Mouse (Mus musculus): ENCODE data around the gene Add3. TPM values are rescaled to one million over a fixed set of nuclear protein-coding genes. Genes with fewer than 3 reads are reported as not detected.

Gene Add3
- polyA plus RNA-seq, 1 experiment from 2014 or later: 52.4 TPM

DNA sequence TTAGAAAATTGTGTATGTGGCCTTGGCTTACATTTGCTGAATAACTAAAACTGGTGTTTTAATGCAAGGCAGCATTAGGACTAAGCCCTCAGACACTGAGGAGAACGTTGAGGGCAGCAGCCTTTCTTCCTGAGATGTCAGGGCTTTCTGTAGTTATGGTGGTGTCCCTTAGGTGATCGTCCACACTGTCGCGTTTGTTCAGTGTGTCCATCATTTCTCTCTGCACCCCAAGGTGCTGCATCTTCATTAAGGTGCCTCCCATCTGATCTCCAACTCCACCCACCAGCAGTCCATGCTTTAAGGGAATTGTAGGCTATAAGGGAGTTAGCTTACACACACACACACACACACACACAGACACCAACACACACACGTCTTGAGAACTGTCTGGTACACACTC, 28.3 kb downstream of the Add3 start:
- TF ChIP-seq EP300 (optimal IDR thresholded peaks at IDR 0.05) (no peak), CTCF (IDR thresholded peaks at IDR 0.05; ENCODE audit: low read depth) (no peak)
- Histone ChIP-seq H3K4me3 (ENCODE audit: low read depth, low read length) (no peak overlapping the region), H3K9me3 (ENCODE audit: control insufficient read depth, low read length) (no peaks in the 10 kb centered on the region), H3K4me2 (replicated peaks; ENCODE audit: low read depth) (no peak overlapping the region), H3K36me3 (ENCODE audit: control insufficient read depth, insufficient read depth, low read length) (no peaks in the 10 kb centered on the region), H3K4me1 (replicated peaks; ENCODE audit: control insufficient read depth, insufficient read depth) (no peaks in the 10 kb centered on the region), H3K27me3 (ENCODE audit: control insufficient read depth, insufficient read depth, low read length) (no peaks in the 10 kb centered on the region), H3K27ac (replicated peaks) (no peak overlapping the region), H3K9ac (ENCODE audit: low read length) (no peak overlapping the region)
- ATAC-seq (ENCODE audit: low FRiP score, low TSS enrichment): no peak
- 68% methylated on average over 5 of the region's 5 CpGs for WGBS
- no peak for DNase-seq (ENCODE audit: low spot score)

DNA sequence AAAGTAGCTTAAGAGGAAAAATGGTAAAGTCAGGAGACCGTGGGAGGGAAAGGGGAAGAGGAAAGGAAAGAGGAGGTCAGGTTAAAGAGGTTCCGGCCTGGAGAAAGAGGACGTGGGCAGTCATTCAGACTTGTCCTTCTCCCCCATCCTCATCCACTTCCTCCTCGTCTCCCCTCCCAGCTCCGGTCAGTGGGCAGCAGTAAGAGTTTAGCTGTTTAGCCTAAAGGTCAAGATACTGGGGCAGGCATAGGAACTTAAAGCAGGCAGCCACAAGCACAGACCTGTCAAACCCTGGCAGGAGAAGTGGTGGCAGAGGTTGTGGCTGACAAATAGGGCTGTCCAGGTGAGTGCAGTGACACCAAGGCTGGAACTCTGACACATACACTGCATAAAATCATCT, 30.4 kb downstream of the Add3 start:
- DNase-seq (ENCODE audit: low spot score): no peak
- no peak overlapping the region for H3K27ac ChIP-seq (replicated peaks)
- WGBS: 70% methylated on average over 5 of the region's 5 CpGs
- no peak overlapping the region for H3K4me2 ChIP-seq (replicated peaks; ENCODE audit: low read depth)
- no peaks in the 10 kb centered on the region for H3K36me3 ChIP-seq (ENCODE audit: control insufficient read depth, insufficient read depth, low read length)
- no peak overlapping the region for H3K9ac ChIP-seq (ENCODE audit: low read length)
- no peak for ATAC-seq (ENCODE audit: low FRiP score, low TSS enrichment)
- TF ChIP-seq CTCF (IDR thresholded peaks at IDR 0.05; ENCODE audit: low read depth) (no peak), EP300 (optimal IDR thresholded peaks at IDR 0.05) (no peak)
- no peaks in the 10 kb centered on the region for H3K9me3 ChIP-seq (ENCODE audit: control insufficient read depth, low read length)
- no peaks in the 10 kb centered on the region for H3K4me1 ChIP-seq (replicated peaks; ENCODE audit: control insufficient read depth, insufficient read depth)
- no peak overlapping the region for H3K4me3 ChIP-seq (ENCODE audit: low read depth, low read length)
- H3K27me3 ChIP-seq (ENCODE audit: control insufficient read depth, insufficient read depth, low read length): no peaks in the 10 kb centered on the region

DNA sequence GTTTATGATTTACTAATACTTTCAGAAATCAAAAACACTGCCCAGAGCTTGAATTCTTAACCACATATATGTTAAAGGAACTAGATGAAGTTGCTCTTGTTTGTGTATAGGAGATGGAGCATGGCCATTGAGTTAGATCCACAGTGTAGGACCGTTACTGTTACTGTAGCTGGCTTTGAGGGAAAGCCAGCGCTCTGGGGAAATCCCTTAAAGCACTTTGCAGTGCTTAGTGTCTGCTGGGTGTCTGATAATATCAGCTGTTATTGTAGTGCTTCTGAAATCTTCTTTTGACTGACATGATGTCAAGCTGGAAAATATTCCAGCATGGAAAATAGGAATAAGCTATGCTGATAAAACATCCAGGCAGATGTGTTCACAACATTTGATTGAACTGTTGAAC, 33.8 kb downstream of the Add3 start:
- DNase-seq (ENCODE audit: low spot score) (no peak), ATAC-seq (ENCODE audit: low FRiP score, low TSS enrichment) (no peak)
- H3K27ac ChIP-seq (replicated peaks): no peak overlapping the region
- no peaks in the 10 kb centered on the region for H3K4me1 ChIP-seq (replicated peaks; ENCODE audit: control insufficient read depth, insufficient read depth)
- TF ChIP-seq CTCF (IDR thresholded peaks at IDR 0.05; ENCODE audit: low read depth): no peak
- no peak overlapping the region for H3K4me2 ChIP-seq (replicated peaks; ENCODE audit: low read depth)
- no peaks in the 10 kb centered on the region for H3K9me3 ChIP-seq (ENCODE audit: control insufficient read depth, low read length)
- 73% methylated on average over 2 of the region's 2 CpGs for WGBS
- H3K27me3 ChIP-seq (ENCODE audit: control insufficient read depth, insufficient read depth, low read length): no peaks in the 10 kb centered on the region
- no peaks in the 10 kb centered on the region for H3K36me3 ChIP-seq (ENCODE audit: control insufficient read depth, insufficient read depth, low read length)
- H3K4me3 ChIP-seq (ENCODE audit: low read depth, low read length): no peak overlapping the region
- no peak overlapping the region for H3K9ac ChIP-seq (ENCODE audit: low read length)

DNA sequence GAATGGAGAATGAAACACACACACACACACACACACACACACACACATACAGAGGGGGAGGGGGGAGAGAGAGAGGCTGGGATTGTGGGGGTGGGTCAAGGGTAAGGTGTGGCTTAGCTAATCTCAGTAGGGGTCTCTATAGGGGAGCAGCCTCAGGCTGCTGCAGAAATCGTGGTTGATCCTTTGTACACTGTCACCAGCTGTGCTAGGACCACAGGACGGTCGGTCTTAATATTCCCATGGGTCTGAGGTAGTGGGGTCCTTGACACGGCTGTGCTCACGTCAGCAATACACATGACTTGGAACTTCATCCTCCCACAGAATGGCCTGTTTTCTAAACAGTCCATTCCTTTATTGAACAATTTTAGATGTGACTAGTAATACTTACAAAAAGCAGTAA, 35.3 kb downstream of the Add3 start:
- Histone ChIP-seq H3K36me3 (ENCODE audit: control insufficient read depth, insufficient read depth, low read length) (no peaks in the 10 kb centered on the region), H3K27ac (replicated peaks) (no peak overlapping the region), H3K9ac (ENCODE audit: low read length) (no peak overlapping the region), H3K27me3 (ENCODE audit: control insufficient read depth, insufficient read depth, low read length) (no peaks in the 10 kb centered on the region), H3K4me1 (replicated peaks; ENCODE audit: control insufficient read depth, insufficient read depth) (no peaks in the 10 kb centered on the region), H3K4me2 (replicated peaks; ENCODE audit: low read depth) (no peak overlapping the region), H3K9me3 (ENCODE audit: control insufficient read depth, low read length) (no peaks in the 10 kb centered on the region), H3K4me3 (ENCODE audit: low read depth, low read length) (no peak overlapping the region)
- ATAC-seq (ENCODE audit: low FRiP score, low TSS enrichment) (no peak), DNase-seq (ENCODE audit: low spot score) (no peak)
- TF ChIP-seq EP300 (optimal IDR thresholded peaks at IDR 0.05) (no peak), CTCF (IDR thresholded peaks at IDR 0.05; ENCODE audit: low read depth) (no peak)
- 77% methylated on average over 5 of the region's 5 CpGs for whole genome bisulfite sequencing

DNA sequence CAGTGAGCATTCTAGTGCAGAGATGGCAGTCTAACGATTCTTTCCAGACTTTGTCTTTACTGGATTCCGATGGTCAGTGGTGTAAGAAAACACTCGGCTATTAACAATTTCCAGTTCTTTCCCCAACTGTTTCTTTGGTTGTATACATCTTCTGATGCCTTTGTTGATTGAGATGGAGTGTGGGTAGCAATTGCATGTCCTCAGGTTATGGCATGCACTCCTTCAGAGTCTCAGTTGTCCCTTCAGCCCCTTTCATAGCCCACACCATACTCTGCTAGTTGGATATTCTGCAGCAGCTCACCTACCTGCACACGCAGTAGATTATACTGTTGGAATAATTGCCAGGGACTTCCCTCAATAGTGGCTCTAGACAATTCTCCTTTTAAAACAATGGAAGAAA, 36.3 kb downstream of the Add3 start:
- ATAC-seq (ENCODE audit: low FRiP score, low TSS enrichment): no peak
- no peak for TF ChIP-seq EP300 (optimal IDR thresholded peaks at IDR 0.05)
- no peak for TF ChIP-seq CTCF (IDR thresholded peaks at IDR 0.05; ENCODE audit: low read depth)
- no peak overlapping the region for H3K4me2 ChIP-seq (replicated peaks; ENCODE audit: low read depth)
- WGBS: 84% methylated on average over 4 of the region's 4 CpGs
- H3K9ac ChIP-seq (ENCODE audit: low read length): no peak overlapping the region
- no peak for DNase-seq (ENCODE audit: low spot score)
- no peak overlapping the region for H3K4me3 ChIP-seq (ENCODE audit: low read depth, low read length)
- H3K9me3 ChIP-seq (ENCODE audit: control insufficient read depth, low read length): no peaks in the 10 kb centered on the region
- H3K27me3 ChIP-seq (ENCODE audit: control insufficient read depth, insufficient read depth, low read length): no peaks in the 10 kb centered on the region
- H3K36me3 ChIP-seq (ENCODE audit: control insufficient read depth, insufficient read depth, low read length): no peaks in the 10 kb centered on the region
- H3K27ac ChIP-seq (replicated peaks): no peak overlapping the region
- 0 out of 2 replicates have a peak, but pooled peaks cover 2% of the 10 kb centered on the region for H3K4me1 ChIP-seq (replicated peaks; ENCODE audit: control insufficient read depth, insufficient read depth)

DNA sequence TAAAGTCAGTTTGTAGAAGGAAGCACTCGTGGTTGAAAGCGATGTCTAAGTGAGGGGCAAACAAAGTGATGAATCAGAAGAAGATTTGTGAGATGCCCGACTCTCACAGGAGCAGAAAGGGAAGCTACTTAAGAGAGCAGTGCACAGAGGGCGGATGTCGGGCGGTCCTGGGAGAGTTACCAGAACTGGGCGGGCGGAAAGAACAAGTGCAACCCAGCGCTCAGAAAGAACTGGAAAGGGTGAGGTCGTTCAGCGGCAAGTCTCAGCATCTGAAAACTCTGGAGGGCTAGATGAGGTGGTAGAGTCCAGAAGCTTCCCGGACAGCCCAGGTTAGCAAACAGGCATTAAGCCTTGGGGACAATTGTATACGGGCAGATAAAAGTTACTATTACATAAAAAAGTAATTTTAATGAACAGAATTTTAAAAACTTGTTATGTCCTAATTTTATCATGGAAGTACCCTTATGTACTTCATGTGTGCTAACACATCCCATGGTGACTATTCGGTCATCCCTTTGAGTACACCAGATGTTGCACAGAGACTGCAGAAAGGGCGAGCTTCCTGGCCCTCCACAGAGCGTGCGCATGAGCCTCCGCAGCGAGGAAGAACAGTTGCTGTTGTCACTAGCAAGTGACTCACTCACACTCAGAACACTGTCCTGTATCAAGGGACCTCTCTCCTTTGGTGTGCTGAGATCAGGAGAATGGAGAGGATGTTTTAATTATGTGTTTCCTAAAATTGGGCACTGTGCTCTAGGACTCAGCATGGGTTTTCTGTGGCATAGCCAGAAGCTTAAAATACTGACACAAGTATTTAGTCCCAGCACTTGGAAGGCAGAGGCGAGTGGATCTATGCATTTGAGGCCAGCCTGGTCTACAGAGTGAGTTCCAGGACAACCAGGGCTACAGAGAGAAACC, 38.6 kb downstream of the Add3 start:
- no peaks in the 10 kb centered on the region for H3K27me3 ChIP-seq (ENCODE audit: control insufficient read depth, insufficient read depth, low read length)
- no peak overlapping the region for H3K4me3 ChIP-seq (ENCODE audit: low read depth, low read length)
- peaks cover 8% of the 10 kb centered on the region for H3K4me1 ChIP-seq (replicated peaks; ENCODE audit: control insufficient read depth, insufficient read depth)
- no peaks in the 10 kb centered on the region for H3K9me3 ChIP-seq (ENCODE audit: control insufficient read depth, low read length)
- ATAC-seq (ENCODE audit: low FRiP score, low TSS enrichment): no peak; the same call in 1 of the 2 replicates
- no peak overlapping the region for H3K9ac ChIP-seq (ENCODE audit: low read length)
- DNase-seq (ENCODE audit: low spot score): no peak
- no peak overlapping the region for H3K4me2 ChIP-seq (replicated peaks; ENCODE audit: low read depth)
- WGBS: 89% methylated on average over 20 of the region's 20 CpGs
- TF ChIP-seq CTCF (IDR thresholded peaks at IDR 0.05; ENCODE audit: low read depth): no peak
- no peaks in the 10 kb centered on the region for H3K36me3 ChIP-seq (ENCODE audit: control insufficient read depth, insufficient read depth, low read length)
- H3K27ac ChIP-seq (replicated peaks): no peak overlapping the region
